Mouse (Mus musculus) lung, adult 18-20 months (tissue): ENCODE results near the gene Psmd6.

Source experiments
- DNase-seq, 2 experiments: peaks; one replicate each; pipeline ENCODE4 v3.0.0; 2022; ENCODE audit warnings: mixed read lengths in 2 of 2

The Psmd6 gene

DNA sequence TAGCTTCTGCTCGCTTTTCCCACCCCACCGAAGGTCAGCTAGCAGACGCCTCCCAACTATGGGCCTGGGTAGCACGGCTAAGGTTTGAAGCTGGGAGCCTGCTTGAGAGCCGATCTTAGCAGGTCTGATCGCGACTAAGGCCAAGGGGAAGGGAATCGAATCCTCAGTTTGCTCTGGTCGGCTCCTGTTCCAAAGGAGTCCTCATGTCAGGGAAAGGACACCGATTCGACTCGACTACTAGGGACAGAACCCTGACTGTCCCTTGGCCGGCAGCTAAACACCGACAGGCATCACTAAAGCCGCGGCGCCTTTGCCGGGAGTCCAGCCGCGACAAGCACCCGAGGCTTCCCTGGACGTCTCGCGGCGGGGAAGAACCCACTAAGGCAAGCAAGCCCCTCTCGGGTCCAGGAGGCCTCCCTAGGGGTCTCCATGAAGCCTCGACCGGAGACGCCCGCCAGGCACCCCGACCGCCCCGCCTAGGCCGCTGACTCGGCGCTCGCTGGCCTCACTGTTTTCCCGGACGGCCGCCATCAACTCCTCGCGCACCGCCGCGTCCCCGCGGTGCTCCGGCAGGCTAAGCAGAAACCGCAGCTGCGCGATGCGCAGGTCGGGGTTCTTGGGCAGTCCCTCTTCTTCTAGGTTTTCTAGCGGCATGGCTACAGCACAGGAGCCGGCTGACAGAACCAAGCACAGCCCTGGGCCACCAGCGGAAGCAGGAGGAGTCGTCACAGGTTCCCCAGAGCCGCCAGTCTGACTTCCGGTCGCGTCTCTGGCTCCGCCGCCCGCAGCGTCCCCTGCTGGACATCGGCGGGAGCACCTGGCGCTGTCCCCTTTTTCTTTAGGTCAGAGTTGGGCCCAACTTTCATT, at the start of gene Psmd6:
TSS of gene Psmd6 (minus strand) at position 755 of the 867 bp plus-strand sequence.
- peak; percentile 87 to 89 for DNase-seq

DNA sequence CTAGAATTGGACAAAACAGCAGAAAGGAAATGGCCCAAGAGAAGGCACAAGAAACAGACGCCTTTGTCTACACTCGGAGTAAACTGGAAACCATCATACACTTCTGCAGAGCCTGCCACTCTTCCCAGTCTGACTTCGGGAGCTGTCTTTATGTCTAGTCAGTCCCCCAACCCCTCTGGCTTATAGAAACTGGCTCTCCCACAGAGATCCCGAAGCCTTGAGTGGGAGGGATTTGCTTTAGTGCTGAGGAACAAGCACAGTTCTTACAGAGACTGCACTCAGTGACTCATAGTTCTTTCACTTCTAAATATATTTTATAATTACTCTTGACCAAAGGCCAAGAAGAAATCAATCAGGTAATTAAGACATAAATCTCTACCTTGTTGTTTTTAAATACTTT, 10.1 kb downstream of the Psmd6 start:
- no peak for DNase-seq

DNA sequence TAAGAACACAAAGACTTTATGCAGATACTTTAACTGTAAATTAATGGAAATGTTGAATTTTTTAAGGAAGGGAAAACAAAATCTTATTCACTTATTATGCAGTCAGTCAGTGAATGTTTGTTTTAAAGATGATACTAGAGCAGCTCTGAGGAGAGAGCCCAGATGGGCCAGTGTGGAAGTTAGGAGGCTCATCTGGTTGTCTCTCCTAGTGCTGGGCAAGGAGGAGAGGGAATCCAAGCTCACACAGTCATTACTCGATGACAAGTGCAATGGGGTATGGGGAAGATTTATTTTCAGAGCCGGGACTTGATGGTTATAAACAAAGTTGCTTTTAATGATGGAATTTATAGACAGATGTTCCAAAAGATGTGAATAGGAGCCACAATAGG, 15.9 kb downstream of the Psmd6 start:
- no peak for DNase-seq

DNA sequence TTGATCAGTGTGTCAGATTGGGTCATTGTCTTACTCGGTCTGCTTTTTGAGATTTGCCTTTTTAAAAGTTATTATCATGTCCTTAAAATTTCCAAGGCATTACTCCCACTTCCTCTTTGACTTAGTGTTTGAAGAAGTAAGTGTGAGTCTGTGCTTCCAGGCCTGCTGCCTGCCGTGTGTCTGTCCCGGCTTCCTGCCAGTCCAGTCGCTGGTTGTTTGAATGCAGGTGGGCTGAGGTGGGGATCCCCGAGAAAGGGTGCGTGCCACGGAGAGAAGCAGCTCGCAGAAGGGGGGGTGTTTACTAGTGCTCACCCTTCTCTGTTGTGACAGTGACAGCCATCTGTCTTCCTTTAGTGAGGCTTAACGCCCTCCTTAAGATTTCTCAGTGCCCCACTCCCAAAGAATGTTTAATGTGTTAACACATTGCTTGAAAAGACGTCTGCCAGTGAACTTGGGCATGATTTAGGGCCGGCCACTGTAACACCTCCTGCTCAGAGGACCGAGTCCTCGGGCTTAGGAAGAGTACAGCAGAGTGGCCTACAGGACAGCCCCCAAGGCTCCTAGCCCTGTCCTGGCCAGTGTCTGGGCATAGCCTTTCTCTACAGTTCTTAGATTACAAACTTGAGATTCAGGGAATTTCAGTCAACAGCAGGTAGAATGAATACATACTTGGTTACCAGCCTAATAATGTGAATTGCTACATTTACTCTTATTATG, 16.4 kb downstream of the Psmd6 start:
- DNase-seq, result no peak

DNA sequence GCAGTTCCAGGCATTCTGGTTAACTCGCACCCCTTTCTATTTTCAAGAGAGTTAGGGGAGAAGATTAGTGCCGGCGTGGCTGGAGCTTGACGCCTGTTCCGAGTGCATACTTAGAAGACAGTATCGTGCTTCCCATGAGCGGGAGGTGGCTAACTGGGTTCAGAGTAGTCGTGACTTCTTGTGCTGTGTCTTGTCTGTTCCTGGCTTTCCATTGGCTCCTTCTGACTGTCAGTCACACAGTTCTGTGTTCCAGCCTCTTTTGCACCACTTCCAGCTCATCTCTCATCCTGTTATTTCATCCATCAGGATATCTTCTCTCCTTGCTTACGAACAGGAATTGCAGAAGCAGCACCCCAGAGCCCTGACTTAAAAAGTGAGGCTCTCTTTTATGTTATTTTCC, 19.5 kb downstream of the Psmd6 start:
- DNase-seq, result no peak

DNA sequence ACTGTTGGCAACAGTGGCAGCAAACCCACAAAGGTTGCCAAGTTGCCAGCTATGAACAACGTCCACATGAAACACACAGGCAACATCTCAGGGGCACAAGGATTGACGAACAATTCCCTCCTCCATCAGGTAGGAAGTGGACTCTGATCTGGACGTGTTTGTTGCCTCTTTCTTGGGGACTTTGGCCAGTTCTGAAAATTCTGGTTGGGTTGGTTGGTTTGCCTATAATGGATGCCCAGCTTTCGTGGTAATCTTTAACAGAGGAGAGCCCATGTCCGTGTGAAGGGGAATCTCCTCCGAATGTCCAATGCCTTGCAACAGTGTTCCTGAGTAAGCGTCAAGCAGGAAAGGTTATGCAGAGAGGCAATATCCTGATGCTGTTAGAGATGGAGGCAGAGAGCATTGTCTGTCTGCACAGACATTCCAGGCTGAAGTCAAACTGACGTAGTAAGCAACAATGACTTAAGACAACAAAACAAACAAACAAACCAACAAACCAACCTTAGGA, 20.0 kb downstream of the Psmd6 start:
- no peak for DNase-seq

DNA sequence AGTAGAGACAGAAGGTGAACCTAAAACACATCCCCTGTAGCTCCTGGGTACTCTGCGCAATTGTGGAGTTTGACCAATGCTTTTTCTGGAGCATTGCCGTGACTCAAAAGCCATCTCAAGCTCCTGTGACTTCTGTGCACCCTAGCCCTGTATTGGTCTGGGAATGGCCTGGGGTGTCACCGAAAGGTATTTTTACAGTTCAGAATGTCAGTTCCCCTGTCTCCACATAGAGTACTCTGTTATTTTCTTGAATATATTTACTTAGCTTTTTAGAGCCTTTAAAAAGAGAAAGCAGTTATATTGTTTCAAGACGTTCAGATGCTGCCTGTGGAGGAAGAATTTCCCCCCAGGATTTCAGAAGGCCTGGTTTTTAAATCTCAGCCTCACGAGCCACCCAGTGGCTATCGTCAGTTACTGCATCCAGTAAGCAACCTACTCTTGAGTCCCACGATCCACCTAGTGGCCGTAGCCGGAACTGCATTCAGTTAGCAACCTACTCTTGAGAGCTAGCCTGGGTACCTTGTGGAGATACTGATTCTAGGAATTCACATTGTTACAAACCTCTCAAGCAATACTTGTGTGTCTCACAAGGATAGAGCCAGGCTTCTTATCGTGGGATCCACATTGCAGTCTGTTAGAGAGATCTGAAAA, 22.3 kb downstream of the Psmd6 start:
- DNase-seq, result peak; percentile 84 to 88

DNA sequence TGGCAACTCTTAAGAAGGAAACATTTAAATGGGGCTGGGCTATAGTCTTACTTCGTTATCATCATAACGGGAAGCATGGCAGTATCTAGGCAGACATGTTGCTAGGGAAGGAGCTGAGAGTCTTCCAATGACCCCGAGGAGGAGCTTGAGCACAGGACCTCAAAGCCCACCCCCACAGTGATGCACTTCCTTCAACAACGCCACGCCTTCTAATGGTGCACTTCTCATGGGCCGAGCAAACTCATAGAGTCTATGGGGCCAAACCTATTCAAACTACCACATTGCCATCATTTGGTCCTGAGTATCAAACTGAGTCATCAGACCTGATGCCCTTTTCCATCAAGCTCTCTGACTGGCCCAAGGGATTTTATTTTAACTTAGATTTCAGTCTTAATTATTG, 30.2 kb downstream of the Psmd6 start:
- no peak for DNase-seq

DNA sequence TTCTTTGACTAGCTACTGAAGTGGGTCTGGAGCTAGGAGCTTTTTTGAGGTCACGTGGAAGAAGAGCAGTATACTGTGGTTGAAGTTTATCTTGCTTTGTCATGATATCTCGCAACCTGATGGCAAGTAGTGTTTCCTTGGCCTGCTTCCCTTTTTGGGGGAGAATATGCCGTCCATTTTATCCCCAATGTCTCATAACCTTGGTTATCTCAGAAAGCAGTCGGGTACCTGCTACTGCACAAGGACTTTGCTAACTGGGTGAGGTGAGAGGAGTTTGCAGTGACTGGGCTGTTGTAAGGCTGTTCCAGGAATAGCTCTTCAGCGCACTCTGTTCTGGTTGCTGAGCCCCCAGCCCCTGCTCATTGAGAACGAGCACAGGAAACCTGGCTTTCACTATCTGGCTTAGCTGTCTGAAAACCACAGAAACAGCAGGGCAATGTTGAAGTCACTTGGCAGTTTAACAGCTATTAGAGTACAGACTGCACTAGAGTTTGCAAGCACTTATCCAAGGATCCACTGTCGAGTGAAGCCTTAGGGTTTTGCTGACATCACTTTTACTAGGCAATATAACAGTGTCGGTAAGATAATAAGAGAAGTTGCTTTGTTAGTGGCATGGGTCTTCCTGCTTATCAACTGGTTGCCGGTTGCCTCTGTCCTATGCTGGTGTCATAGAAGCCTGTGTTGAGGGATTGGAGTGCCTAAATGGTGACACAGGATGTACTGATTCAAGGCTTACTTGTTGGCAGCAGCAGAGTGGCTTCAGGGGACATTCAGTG, 32.6 kb downstream of the Psmd6 start:
- DNase-seq, result no peak

DNA sequence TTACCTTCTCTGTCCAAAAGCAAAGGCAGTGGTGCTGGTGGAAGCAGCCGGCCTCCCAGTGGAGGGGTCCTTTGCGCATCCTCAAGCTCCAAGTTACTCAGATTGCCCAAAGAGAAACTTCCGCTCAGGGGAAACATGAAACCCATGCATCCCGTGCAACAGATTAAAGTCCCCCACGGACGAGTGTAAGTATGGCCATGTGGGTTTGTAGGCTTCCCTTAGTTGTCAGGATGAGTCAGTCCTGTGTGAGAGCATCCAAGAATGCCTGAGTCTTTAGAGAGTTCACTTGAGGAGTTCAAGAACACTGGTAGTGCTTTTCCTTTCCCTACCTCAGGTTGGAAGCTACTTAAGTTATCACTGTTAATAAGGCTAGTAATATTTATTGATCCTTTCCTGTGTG, 33.4 kb downstream of the Psmd6 start:
- DNase-seq, result no peak

DNA sequence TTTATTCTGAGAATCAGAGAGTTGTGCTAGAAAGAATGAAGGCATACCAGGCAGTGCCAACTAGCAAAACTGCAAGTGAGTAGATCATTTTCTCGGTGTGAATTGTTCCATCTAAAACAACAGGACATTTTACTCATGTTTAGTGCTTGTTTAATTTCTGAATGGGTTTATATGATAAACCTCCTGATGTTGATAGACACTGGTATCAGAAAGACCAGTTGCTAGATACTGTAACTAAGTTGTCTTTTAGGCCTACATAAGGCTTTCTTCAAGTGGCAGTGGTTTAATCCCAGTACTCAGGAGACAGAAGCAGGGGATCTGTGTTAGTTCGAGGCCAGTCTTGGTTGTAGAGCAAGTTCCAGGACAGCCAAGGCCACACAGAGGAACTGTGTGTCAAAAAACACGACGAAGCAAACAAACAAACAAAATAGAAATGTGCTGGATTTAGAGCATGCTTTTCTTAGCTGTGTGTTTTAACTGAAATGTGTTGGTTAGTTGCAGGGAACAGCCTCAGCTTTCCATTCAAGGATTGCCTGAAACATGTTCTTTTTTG, 34.0 kb downstream of the Psmd6 start:
- no peak for DNase-seq

DNA sequence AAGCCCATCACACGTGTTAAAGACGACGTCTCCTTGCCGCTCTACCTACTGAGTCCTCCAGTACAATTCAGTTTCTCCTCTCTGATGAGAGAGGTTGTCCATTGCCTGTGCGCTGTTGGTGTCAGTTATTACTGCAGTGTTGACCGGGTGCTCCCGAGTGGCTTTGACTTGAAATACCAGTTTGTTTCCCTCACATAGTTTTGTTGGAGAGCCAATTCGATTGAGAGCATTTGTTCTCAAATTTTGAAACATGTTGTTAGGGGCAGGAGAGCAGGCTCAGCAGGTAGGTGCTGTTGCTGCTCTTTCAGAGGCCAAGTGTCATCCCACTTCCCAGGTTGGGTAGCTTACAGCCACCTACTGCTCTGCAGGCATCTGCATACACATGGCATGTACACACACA, 37.0 kb downstream of the Psmd6 start:
- DNase-seq, result peak; percentile 27 to 55

DNA sequence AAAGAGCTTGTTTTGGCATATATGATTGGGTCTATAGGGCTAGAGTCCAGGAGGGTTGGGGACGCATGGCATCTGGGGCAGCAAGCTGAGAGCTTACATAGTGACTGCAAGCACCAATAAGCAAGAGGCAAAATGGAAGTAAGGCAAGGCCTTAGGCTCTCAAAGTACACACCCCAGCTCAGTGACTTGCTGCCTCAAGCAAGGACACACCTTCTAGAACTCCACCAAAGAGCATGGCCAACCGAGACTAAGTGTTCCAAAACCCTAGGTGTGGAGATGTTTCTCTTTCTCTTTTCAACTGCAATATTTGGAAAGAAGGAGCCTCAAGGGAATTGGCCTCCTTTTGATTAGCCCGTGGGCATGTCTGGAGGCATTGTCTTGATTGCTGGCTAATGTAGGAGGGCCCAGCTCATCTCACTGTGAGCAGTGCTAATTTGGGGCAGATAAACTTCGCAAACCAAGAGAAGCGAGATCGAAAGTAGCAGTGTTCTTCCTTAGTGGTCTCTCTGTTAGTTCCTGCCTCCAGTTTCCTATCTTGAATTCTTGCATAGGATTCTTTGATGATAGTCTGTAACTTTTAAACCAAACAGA, 40.1 kb downstream of the Psmd6 start:
- DNase-seq, result no peak

DNA sequence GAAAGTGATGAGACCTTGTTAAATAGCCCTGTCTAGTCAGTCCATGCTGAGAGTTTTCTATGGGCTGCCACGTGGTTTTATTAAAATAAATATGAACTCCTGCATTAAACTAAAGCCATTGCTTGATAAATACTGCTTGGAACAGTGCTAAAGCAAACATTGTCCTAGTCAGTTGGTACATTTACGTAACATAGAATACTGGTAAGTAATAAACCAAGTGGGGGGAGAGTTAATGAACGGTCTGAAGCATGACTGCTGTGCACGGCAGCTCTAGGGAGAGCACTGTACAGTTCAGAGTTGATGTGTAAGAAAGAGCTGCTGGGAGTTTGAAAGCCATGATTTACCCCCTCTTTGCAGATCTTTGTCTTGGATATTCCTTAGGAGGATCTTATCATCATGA, 49.3 kb downstream of the Psmd6 start:
- no peak for DNase-seq

DNA sequence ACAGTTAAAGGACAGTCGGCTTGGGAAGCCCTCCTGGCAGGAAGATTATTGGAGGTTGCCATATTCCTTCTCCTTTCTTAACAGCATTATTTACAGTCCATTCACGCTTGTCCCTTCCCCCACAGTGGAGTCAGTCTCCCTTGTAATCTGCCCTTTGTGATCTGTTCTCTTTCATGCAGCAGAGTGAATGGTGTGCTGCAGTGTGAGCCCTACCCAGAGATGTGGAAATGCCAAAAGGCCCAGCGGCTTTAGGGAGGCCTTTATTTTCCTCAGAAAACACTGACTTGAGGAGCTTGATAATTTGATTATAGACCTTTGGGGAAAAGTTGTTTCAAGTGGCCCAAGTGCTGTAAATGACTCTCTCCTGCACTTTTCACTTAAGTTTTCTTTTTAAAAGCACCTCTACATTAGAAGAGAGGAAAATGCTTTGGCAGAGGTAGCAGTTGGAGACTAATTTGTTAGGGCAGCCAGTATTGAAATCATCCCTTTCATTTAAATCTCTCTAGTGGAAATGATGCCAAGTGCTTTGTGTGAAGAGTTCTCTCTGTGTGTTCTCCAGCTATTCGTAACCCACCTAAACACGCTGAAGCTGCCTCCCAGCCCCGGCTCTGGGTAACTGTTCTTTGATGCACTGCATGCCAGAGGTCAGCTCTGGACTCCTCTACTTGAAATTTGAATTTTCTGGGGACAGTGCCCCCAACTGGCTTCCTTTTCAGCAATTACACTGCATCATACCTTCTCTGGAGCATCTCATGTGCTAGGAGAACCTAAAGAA, 50.1 kb downstream of the Psmd6 start:
- no peak for DNase-seq

DNA sequence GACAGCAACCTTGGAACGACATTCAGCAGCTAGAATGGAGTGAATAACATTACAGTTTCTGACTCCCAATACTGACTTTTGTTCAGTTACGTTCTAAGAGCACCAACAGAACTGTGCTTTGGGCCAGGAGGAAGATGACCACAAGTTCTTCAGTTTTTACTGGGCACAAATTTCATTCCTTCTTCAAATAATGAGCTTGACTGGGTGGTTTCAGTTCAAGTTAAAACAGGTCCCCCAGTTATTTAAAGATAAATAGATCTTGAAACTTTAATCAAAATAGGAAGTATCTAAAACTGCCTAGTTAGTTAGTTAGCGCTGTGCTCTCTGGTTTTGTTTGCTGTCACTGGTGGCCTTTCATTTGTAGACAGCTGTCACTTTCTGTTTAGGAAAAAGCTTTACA, 52.2 kb downstream of the Psmd6 start:
- DNase-seq, result no peak

DNA sequence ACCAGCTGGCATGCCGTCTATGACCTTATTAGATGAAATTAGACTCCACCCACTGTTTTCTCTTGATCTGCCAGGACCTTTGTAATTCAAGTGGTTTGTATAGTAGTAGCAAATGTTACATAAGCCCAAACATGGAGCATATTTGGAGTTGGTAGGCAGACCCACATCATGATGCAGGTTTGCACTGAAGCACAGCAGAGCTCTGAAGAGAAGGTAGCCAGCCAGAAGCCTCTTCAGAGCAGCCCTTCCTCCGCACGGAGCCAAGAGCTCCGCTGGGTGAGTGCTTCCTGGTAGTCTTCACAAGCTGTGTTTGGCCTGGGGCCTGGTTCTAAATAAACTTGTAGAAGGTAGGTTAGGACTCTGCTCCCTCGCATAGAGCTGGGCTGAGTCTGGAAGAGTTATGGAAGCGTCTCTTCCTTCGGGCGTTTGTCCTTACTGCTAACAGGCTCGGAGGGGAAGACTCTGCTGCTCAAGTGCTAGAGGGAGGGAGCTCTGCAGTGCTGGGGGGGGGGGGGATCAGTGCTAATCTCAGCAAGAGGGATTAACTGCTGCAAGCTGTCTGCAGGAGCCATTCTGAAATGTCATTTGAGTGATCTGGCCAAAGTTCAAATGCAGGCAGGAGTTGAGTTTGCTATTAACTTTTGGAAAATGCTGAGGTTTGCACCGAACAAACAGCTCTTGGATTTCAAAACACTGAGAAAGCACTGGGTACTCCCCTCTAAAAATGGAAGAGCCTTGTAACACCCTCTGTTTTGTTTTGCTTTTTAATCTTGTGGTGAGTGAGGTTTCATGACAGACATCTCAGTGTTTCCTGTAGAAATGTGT, 52.9 kb downstream of the Psmd6 start:
- peak; percentile 61 to 77 for DNase-seq

DNA sequence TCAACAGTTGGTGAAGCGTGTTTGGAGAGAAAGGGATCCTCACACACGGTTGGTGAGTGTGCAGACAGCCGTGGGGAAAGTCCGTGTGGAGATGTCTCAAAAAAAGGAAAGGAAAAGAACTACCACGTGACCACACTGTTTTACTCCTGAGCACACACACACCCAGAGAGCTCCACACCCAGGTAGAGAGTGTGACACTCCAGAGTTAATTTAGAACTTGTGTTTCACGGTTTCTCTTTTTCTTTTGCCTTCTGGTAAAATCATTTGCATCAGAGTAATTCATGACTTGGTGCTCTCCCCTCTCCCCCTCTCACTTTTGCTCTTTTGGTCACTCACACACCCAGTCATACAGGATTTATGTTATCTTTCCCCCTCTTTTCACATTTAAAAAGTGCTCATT, 54.5 kb downstream of the Psmd6 start:
- no peak for DNase-seq

DNA sequence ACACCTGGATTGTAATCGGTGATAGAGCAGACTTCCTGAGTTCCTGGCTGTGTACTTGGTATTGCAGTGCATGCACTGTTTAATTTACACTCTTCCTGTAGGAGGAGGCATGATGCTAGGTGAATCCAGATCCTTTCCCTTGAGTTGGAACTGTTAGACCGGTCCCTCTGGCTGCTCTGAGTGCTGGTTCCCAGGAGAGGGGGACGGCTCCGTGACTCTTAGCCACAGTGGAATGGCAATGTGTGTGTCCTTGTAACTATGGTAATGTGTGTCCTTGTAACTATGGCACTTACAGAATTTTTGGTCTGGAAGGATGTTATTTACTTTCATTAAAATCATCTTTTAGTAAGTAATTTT, 55.7 kb downstream of the Psmd6 start:
- peak in 1 of 2 experiments; percentile 37 for DNase-seq

DNA sequence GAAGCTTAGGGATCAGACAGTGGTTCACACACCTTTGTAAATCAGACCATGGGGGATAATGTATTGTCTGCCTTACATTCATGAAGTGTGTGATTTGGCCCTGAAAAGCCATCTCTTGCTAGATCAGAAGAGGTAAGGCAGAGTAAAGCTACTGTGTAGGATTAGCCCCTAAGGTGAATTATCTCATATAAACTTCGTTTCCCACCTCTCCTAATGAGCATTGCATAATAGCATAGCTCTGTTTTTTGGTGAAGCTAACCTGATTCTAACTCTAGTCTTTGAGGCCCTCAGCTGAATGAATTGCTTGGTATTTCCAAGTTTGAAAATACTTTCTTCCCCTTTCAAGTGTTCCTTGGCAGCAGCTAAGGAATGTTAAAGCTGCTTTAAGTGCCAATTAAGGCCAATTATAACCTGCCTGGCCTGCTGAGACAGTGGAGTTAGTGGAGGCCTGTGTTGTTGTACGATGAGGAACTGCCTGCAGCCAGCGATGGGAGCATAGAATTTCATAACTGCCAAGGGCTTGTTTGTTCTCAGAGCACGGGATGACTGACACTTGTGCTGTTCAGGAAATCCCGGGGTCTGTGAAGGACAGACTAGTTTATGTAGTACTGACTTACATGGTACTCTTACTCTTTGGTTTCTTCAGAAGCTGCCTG, 56.2 kb downstream of the Psmd6 start:
- peak; percentile 77 to 80 for DNase-seq
